Mouse (Mus musculus) gonadal fat pad, adult 2 months (tissue): ENCODE measurements around the gene Dock3. TPM values are rescaled to one million over a fixed set of nuclear protein-coding genes. Genes with fewer than 3 reads are reported as not detected.
A peak's percentile ranks its signal among the peaks of the same experiment; 100 is the strongest.
"Not testable (repeated sequence)": the region's sequence is repeated elsewhere in the genome, so short reads cannot be mapped to it uniquely, and the experiment has no call there.

Experiments used
- DNase-seq: peaks from one replicate; pipeline ENCODE4 v3.0.0-alpha.2; 2012; ENCODE audit warnings: low read depth
- polyA plus RNA-seq: library from polyadenylated mRNA; depleted of rRNA; stranded (reverse); fragments of >200 nt; gene quantifications from 2 replicates; pipeline ENCODE4 v1.2.3, GENCODE M21; 2012

Dock3 gene
- polyA plus RNA-seq, 1 experiment, result 1.5 TPM

- DNase-seq, result no peak
Observed at GRCm38 (mm10) chr9:107259571-107259970, 27.9 kb upstream of the Dock3 start.

GRCm38 (mm10) chr9:107255596-107255995 lies 23.9 kb upstream of the Dock3 start:
- DNase-seq, result no peak

- DNase-seq, result peak; percentile 60
Observed at GRCm38 (mm10) chr9:107254925-107255324, 23.2 kb upstream of the Dock3 start.

DNA sequence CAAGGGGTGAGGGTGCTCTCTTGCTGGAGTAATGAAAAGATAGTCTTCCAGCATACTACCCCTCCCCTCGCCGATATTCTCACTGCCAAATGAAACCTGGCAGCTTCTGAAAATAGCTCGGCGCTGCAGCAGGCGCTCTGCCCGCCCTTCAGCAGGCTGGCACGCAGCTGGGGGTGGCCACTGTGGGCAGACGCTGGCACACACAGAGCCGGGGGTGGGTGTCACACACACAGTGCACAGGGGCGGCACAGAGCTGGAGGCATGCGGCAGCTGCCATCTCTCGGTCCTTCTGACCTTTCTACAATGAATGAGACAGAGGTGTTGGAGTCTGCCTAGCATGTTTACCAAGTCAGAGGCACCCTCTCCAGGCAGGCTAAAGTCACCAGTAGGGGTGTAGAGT lies 22.8 kb upstream of the Dock3 start:
- no peak for DNase-seq

DNA sequence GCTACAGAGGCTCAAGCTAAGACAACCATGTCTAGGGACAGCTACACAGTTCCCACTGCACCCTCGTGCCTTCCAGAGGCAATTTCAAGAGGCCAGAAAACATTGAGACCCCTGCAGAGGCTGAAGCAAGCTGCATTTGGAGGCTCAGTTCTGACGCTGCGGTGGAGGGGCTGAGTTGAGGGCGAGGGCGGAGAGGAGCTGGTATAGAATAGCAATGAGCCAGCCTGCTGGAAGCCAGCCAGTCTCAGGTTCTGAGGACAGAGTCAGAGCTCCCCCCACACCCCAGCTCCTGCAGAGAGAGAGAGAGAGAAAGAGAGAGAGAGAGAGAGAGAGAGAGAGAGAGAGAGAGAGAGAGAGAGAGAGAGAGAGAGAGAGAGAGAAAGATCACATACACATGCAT lies 20.5 kb upstream of the Dock3 start:
- DNase-seq, result no peak

DNA sequence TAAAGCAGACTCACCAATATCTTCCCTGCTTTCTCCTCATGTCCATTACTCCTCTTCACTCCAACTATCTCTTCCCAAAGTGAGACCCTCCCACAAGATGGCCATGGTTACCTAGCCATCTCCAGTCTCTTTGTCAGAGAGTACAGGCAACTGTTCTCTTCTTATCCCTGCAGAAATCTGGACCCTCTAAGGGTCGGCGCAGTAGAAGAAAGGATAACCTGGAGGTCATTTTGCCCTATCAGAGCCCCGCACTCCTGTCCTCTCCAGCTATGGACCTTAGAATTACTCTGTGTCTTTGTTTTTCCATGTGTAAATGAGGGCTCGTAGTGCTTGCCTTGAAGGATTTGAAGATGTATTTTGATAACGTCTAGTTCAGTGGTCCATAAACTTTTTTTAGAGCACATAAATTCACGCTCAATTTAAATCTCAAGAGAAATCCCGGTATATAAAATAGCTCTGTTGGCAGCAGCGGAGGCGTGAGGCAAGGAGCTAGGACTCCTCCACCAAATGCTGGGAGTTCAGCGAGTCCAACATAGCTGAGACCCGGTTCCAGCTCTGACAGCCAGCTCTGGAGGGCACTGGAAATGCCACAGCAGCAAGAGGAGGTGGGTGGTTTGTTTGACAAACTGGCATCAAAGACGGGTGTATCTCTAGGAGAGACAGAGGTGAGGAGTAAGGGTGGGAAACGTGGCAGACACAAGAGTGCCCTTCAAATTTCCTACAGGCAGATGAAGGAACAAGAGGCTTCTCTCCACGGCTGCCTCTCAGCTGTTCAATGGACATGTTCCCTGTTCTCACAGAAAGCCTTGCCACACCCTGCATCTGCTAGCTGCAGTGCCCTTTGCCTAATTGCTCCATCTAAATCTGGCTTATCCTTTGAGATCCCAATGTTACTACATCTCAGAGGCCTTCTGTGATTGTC lies 19.0 kb upstream of the Dock3 start:
- no peak for DNase-seq

- no peak for DNase-seq
Observed at GRCm38 (mm10) chr9:107249154-107249553, 17.4 kb upstream of the Dock3 start.

DNA sequence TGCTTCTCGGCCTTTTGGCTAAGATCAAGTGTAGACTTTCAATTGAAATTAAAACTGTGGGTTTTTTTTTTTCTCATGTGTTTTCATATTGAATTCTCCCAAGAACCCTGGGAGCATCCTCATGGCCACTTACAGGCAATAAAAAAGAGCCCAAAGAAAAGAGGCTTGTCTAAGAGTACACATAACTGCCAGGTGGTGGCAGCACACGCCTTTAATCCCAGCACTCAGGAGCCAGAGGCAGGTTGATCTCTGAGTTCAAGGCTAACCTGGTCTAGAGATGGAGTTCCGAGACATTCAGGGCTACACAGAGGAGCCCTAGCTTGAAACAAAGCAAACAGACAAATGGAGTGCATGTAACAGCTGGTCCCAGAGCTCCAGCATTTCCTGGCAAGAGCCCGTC lies 14.5 kb upstream of the Dock3 start:
- no peak for DNase-seq

- DNase-seq, result no peak
Observed at GRCm38 (mm10) chr9:107245311-107245710, 13.6 kb upstream of the Dock3 start.

GRCm38 (mm10) chr9:107236151-107236550 lies 4.4 kb upstream of the Dock3 start:
- DNase-seq, result no peak

DNA sequence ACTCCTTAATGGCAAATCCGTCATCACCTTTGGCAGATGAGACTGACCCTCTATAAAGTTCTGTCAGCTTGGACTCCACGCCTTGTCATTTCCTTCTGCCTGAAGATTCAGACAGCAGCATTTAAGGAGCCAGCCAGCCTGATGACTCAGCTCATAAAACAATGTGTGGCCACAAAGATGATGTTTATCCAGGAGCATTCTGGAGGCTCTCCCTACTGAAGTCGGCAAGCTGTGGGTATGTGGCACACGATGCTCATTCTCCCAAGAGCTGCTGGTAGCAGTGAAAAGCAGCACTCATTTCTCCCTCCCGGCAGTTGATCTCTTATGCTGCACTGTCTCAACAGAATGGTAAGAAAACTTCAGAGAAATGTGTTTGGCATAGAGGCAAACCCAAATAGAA lies 3.6 kb upstream of the Dock3 start:
- DNase-seq, result no peak

DNA sequence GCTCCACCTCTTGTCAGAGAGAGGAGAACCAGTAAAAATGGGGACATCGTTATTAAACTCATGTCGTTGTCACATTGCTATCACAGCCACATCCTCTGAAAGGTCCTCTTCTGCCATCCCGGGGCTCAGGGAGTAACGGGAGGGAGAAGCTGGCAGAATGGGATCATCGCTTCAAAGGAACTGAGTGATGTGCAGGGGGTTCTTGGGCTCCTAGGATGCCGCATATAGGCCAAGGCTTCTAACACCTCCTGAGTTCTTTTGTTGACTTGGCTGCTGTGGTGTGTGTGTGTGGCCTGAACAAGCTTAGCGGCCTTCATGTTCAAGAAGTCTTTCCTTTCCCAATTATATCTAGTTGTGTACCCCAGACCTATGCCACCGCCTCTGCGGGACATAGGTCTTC lies 431 bp upstream of the Dock3 start:
- DNase-seq, result no peak

DNA sequence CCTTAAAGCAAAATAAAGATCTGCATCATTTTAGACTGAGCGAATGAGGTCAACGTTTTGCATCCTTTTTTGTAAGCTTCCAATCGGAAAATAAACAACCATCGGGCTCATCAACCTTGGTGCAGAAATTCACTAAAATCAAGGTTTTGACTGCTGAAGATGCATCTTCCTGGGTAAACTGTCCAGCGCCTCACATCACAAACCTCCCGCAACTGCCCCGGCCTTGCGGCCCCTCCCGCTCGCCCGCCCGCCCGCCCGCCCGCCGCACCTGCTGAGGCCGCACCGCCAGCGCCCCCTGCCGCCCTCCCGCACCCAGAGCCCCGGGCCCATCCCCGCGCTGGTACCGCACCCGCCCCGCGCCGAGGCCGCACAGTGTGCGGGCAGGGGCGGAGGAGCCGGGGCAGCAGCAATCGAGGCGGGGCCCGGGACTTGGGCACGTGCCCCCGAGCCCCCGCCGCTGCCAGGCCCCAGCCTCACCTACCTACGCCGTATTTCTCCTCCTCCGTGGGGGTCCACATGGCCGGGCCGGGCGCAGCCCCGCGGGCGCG lies 644 bp downstream of the Dock3 start:
- no peak for DNase-seq

- DNase-seq, result no peak
Observed at GRCm38 (mm10) chr9:107224597-107224996, 7.1 kb downstream of the Dock3 start.

- not testable (repeated sequence) for DNase-seq
Observed at GRCm38 (mm10) chr9:107174831-107175230, 56.9 kb downstream of the Dock3 start.

DNA sequence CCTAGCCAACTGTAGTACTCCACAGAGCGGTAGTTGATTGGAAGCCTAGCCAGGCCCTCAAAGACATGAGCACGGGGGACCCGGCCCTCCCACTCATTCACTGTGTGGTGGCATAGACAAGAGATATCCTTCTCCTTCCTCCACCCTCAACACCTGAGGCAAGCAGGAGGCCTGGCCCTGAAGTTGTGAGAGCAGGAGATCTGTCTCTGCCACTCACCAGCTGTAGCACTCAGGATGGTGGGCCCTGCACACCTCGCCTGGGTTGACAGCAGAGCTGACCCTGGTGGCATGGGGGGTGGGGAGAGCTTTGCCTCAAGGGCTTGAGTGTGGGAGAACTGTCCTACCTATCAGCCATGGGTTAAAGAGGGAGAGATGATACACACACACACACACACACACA lies 65.9 kb downstream of the Dock3 start:
- DNase-seq, result no peak

GRCm38 (mm10) chr9:107164825-107165224 lies 66.9 kb downstream of the Dock3 start:
- DNase-seq, result no peak

DNA sequence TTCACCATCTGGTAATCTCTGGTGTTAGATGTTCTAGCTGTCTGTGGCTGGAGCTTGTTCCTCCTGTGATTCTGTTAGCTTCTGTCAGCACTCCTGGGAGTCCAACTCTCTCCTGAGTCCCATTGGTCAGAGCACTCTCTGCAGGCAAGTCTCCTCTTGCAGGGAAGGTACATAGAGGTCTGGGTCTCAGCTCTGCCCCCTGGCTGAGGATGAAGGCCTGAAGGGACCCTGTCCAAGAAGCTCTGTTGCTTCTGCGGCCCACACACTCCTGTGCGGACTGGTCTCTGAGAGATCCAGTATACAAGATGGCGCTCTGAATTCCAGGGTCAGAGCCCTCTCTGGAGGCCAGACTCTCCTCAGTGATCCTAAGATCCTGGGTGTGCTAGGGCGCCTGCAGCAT lies 75.3 kb downstream of the Dock3 start:
- not testable (repeated sequence) for DNase-seq

DNA sequence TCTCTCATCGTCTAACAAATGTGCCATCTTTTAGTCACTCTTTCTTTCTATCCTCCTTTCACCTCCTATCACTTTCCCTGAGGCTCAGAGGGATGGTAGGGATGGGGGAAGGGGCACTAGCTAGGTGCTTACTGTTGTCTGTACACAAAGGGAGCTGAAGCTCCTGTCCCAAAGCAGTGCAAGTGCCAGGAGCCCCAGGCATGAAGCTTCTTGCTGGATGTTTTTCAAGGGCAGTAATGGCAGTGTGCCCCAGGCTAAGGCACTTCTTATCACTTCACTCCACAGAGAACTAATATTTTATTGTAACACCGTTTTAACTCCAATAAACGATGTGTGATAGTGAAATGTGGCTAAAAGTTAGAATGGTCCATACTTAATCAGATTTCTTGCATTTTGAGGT lies 118.9 kb downstream of the Dock3 start:
- DNase-seq, result no peak

GRCm38 (mm10) chr9:107112056-107112455 lies 119.7 kb downstream of the Dock3 start:
- DNase-seq, result no peak

DNA sequence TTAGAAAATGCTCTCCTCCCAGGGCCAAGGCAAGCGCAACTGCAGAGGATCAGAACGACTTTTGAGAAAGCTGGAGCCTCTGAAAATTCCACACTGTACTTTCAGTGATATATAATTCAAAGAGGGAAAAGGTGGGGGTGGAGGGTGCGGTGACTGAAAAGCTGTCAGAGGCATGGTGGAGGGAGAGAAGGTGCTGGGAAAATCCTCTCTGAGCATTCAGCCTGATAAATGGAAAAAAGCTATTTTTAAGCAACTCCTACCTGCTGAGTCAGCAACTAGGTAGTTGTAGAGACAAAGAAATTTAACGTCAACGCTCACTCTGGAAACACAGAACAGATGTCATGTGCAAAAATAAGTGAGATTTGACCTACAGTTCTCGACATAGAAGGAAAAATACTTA lies 132.2 kb downstream of the Dock3 start:
- no peak for DNase-seq

DNA sequence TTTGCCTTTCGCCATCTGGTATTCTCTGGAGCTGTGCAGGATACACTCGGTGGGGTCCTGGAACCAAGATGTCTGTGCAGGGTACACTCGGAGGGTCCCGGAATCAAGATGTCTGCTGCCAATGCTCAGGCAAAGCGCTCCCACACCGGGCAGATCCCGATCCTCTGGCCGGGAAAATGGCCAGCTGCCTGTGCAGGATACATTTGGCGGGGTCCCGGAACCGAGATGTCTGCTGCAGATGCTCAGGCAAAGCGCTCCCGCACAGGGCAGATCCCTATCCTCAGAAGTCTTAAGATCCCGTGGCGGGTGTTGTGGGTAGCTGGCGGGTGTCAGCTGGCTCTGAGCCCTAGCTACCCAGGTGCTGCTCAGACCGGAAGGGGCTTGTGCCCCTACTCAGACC lies 142.3 kb downstream of the Dock3 start:
- DNase-seq, result not testable (repeated sequence)

DNA sequence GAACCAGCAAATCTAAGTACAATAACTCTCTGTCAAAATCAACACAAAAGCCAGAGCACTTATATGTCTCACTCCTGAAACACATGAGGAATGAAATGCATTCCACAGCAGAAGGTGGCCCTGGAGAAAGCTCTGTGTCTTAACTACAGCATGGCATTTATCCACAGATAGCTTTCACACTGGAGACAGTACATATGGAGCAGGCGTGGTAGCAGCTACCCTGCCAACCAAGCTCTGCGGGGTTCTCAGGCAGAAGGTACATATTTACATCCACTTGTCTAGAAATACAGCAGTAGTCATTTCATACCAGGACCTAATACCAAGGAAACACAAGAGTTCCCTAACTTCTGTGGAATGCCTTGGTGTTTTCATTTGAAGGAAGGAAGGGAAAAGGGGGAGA lies 144.2 kb downstream of the Dock3 start:
- no peak for DNase-seq
